ENCODE assay signal across 14 mouse cellular contexts in genomic region chr17:29020444-29020843, GRCm38 (mm10). TPM values are rescaled to one million over a fixed set of nuclear protein-coding genes. Genes with fewer than 3 reads are reported as not detected.
DNase-seq lines count a peak whose midpoint lies in the region; ATAC-seq and TF ChIP-seq lines count a peak whose summit lies in the region.
"Had no signal": no experiment of that assay in that cellular context is flagged by ENCODE, and none has a peak within 500 bp of the region (broad histone marks: within the 10 kb centered on the region; RNA-seq: fewer than 3 reads in every experiment).

No protein-coding gene starts in this region.

- no peak overlapping the region for H3K4me2 ChIP-seq in midbrain, embryonic 14.5 days (ENCODE audit: low read length)
- no peak overlapping the region for H3K4me2 ChIP-seq in midbrain, embryonic 13.5 days (replicated peaks)
- no peak overlapping the region for H3K4me2 ChIP-seq in stomach, postnatal 0 days (replicated peaks; ENCODE audit: low read depth)
- H3K4me2 ChIP-seq: hindbrain, embryonic 14.5 days; limb, embryonic 13.5 days; midbrain, embryonic 11.5 days; neural tube, embryonic 15.5 days had no signal

- no peaks in the 10 kb centered on the region for H3K27me3 ChIP-seq in cerebellum, adult 2 months (ENCODE audit: control insufficient read depth, insufficient read depth, low read length)
- no peaks in the 10 kb centered on the region for H3K27me3 ChIP-seq in midbrain, embryonic 14.5 days (ENCODE audit: control insufficient read depth, insufficient read depth, low read length)
- H3K27me3 ChIP-seq in midbrain, embryonic 13.5 days: peaks cover 11% of the 10 kb centered on the region
- no peaks in the 10 kb centered on the region for H3K27me3 ChIP-seq in stomach, postnatal 0 days (ENCODE audit: control insufficient read depth, insufficient read depth, low read length)
- H3K27me3 ChIP-seq: limb, embryonic 13.5 days had no signal

- no peak overlapping the region for H3K27ac ChIP-seq in cerebellum, adult 2 months (ENCODE audit: insufficient read depth, low read length)
- no peak overlapping the region for H3K27ac ChIP-seq in midbrain, embryonic 14.5 days (replicated peaks; ENCODE audit: low read depth, low read length)
- no peak overlapping the region for H3K27ac ChIP-seq in midbrain, embryonic 13.5 days
- no peak overlapping the region for H3K27ac ChIP-seq in stomach, postnatal 0 days (replicated peaks)
- H3K27ac ChIP-seq: hindbrain, embryonic 14.5 days; limb, embryonic 13.5 days; neural tube, embryonic 15.5 days had no signal

- H3K9me3 ChIP-seq in midbrain, embryonic 14.5 days (ENCODE audit: control insufficient read depth, low read length): no peaks in the 10 kb centered on the region
- H3K9me3 ChIP-seq in midbrain, embryonic 13.5 days: 0 out of 2 replicates have a peak, but pooled peaks cover 2% of the 10 kb centered on the region
- H3K9me3 ChIP-seq in stomach, postnatal 0 days (ENCODE audit: control insufficient read depth, low read length): no peaks in the 10 kb centered on the region
- H3K9me3 ChIP-seq: limb, embryonic 13.5 days; neural tube, embryonic 15.5 days had no signal

- H3K4me1 ChIP-seq in cerebellum, adult 2 months (ENCODE audit: control insufficient read depth, insufficient read depth, low read length): no peaks in the 10 kb centered on the region
- 0 out of 2 replicates have a peak, but pooled peaks cover 2% of the 10 kb centered on the region for H3K4me1 ChIP-seq in midbrain, embryonic 14.5 days (ENCODE audit: control insufficient read depth, insufficient read depth, low read length)
- 0 out of 2 replicates have a peak, but pooled peaks cover 3% of the 10 kb centered on the region for H3K4me1 ChIP-seq in midbrain, embryonic 13.5 days (replicated peaks)
- no peaks in the 10 kb centered on the region for H3K4me1 ChIP-seq in stomach, postnatal 0 days (replicated peaks; ENCODE audit: control insufficient read depth, insufficient read depth)

- no peak for TF ChIP-seq POLR2A in cerebellum, adult 2 months (IDR thresholded peaks at IDR 0.05; ENCODE audit: borderline replicate concordance, insufficient read depth, low read length)

- no peak for TF ChIP-seq EP300 in stomach, postnatal 0 days (optimal IDR thresholded peaks at IDR 0.05)

- no peak overlapping the region for H3K9ac ChIP-seq in midbrain, embryonic 14.5 days (replicated peaks; ENCODE audit: low read length)
- no peak overlapping the region for H3K9ac ChIP-seq in midbrain, embryonic 13.5 days (replicated peaks)
- H3K9ac ChIP-seq in stomach, postnatal 0 days (ENCODE audit: low read length): no peak overlapping the region
- H3K9ac ChIP-seq: hindbrain, embryonic 14.5 days; limb, embryonic 13.5 days; neural tube, embryonic 15.5 days had no signal

- TF ChIP-seq CTCF in cerebellum, adult 2 months (IDR thresholded peaks at IDR 0.05; ENCODE audit: borderline replicate concordance, insufficient read depth, low read depth, low read length): peak; percentile 16; the same call in 1 of the 2 replicates
- peak; percentile 78 for TF ChIP-seq CTCF in stomach, postnatal 0 days (IDR thresholded peaks at IDR 0.05; ENCODE audit: low read depth)

- DNase-seq in cerebellum, adult 2 months: no peak
- DNase-seq in cerebellum, adult 11 months: no peak
- DNase-seq in kidney, adult 9 months: peak; percentile 35
- no peak for DNase-seq in kidney, adult 18-20 months
- peak; percentile 25 for DNase-seq in midbrain, embryonic 14.5 days
- DNase-seq in stomach, postnatal 0 days (ENCODE audit: low spot score): peak; percentile 50
- no peak for DNase-seq in cerebellum, adult 11-12 months
- DNase-seq: gastrocnemius, postnatal 25 days; right cerebral cortex, postnatal 4 days had no signal

- ATAC-seq in midbrain, embryonic 14.5 days (ENCODE audit: low FRiP score, low TSS enrichment): no peak
- no peak for ATAC-seq in midbrain, embryonic 13.5 days
- ATAC-seq in stomach, postnatal 0 days (ENCODE audit: low FRiP score, low TSS enrichment): no peak

- no peak overlapping the region for H3K4me3 ChIP-seq in cerebellum, adult 2 months (replicated peaks; ENCODE audit: insufficient read depth, low read depth, low read length)
- H3K4me3 ChIP-seq in midbrain, embryonic 14.5 days (replicated peaks; ENCODE audit: low read depth, low read length): no peak overlapping the region
- no peak overlapping the region for H3K4me3 ChIP-seq in midbrain, embryonic 13.5 days (replicated peaks)
- H3K4me3 ChIP-seq in stomach, postnatal 0 days (ENCODE audit: low read depth, low read length): no peak overlapping the region
- H3K4me3 ChIP-seq: limb, embryonic 13.5 days; neural tube, embryonic 15.5 days had no signal

- no peaks in the 10 kb centered on the region for H3K36me3 ChIP-seq in midbrain, embryonic 14.5 days (ENCODE audit: control insufficient read depth, insufficient read depth, low read length)
- no peaks in the 10 kb centered on the region for H3K36me3 ChIP-seq in midbrain, embryonic 13.5 days
- no peaks in the 10 kb centered on the region for H3K36me3 ChIP-seq in stomach, postnatal 0 days (ENCODE audit: control insufficient read depth, insufficient read depth, low read length)
- H3K36me3 ChIP-seq: limb, embryonic 13.5 days; neural tube, embryonic 15.5 days had no signal

RNA-seq across cellular contexts. Expression of gene Srsf3, which starts 12.0 kb away (rescaled TPM):
- 129 and 136 TPM in 2 replicates for polyA plus RNA-seq in cerebellum, adult 2 months (2012; rRNA removed)
- polyA plus RNA-seq in midbrain, embryonic 14.5 days (2014; fragmentation: Nextera tagmentation; extraction: Ambion mirVana): 486 and 559 TPM in 2 replicates
- 590 and 618 TPM in 2 replicates for polyA plus RNA-seq in midbrain, embryonic 13.5 days (2015; fragmentation: Nextera tagmentation; extraction: Ambion mirVana)
- polyA plus RNA-seq in stomach, postnatal 0 days (2015; fragmentation: Nextera tagmentation; extraction: Ambion mirVana): 279 and 305 TPM in 2 replicates

RNA-seq across cellular contexts. Expression of gene Stk38, which starts 12.6 kb away (rescaled TPM):
- polyA plus RNA-seq in cerebellum, adult 2 months (2012; rRNA removed): 82.8 and 86.7 TPM in 2 replicates
- polyA plus RNA-seq in midbrain, embryonic 14.5 days (2014; fragmentation: Nextera tagmentation; extraction: Ambion mirVana): 74.8 and 102 TPM in 2 replicates
- polyA plus RNA-seq in midbrain, embryonic 13.5 days (2015; fragmentation: Nextera tagmentation; extraction: Ambion mirVana): 126 and 134 TPM in 2 replicates
- 64.8 and 68.7 TPM in 2 replicates for polyA plus RNA-seq in stomach, postnatal 0 days (2015; fragmentation: Nextera tagmentation; extraction: Ambion mirVana)

Comparison
In these comparisons a context has a peak if more than half of its experiments do, and no peak if none do; other contexts are left out.
1. DNase-seq: peak in kidney, adult 9 months (single experiment), midbrain, embryonic 14.5 days (single experiment) and stomach, postnatal 0 days (single experiment); none in cerebellum, adult 2 months (0 of 2), cerebellum, adult 11 months (single experiment), kidney, adult 18-20 months (single experiment) and cerebellum, adult 11-12 months (single experiment).